Comparison of ENCODE assay signal across 26 mouse cellular contexts in genomic region chrX:135925911-135926310, GRCm38 (mm10).
"Had no signal": no experiment of that assay in that cellular context is flagged by ENCODE, and none has a peak within 500 bp of the region (broad histone marks: within the 10 kb centered on the region; RNA-seq: fewer than 3 reads in every experiment).

No protein-coding gene starts in this region.

- H3K9ac ChIP-seq: heart, embryonic 12.5 days; hindbrain, embryonic 12.5 days; hindbrain, embryonic 15.5 days; limb, embryonic 12.5 days; liver, embryonic 13.5 days; liver, embryonic 15.5 days had no signal

- H3K4me1 ChIP-seq: heart, embryonic 10.5 days; heart, embryonic 12.5 days; hindbrain, embryonic 10.5 days; hindbrain, embryonic 12.5 days; hindbrain, embryonic 15.5 days; limb, embryonic 10.5 days; limb, embryonic 12.5 days; liver, embryonic 13.5 days; liver, embryonic 15.5 days had no signal

- H3K36me3 ChIP-seq: heart, embryonic 10.5 days; heart, embryonic 12.5 days; hindbrain, embryonic 10.5 days; hindbrain, embryonic 12.5 days; hindbrain, embryonic 15.5 days; limb, embryonic 10.5 days; limb, embryonic 12.5 days; liver, embryonic 13.5 days; liver, embryonic 15.5 days had no signal

- H3K27me3 ChIP-seq: heart, embryonic 12.5 days; hindbrain, embryonic 12.5 days; hindbrain, embryonic 15.5 days; limb, embryonic 12.5 days; liver, embryonic 13.5 days; liver, embryonic 15.5 days had no signal

- H3K27ac ChIP-seq: gastrocnemius, adult 2 months; heart, embryonic 10.5 days; hindbrain, embryonic 10.5 days; hindbrain, embryonic 12.5 days; hindbrain, embryonic 15.5 days; hindbrain, postnatal 0 days; layer of hippocampus, adult 2 months; left cerebral cortex, adult 2 months; limb, embryonic 10.5 days; limb, embryonic 12.5 days; liver, embryonic 13.5 days; liver, embryonic 15.5 days had no signal

- H3K4me3 ChIP-seq: gastrocnemius, adult 2 months; heart, embryonic 10.5 days; heart, embryonic 12.5 days; hindbrain, embryonic 10.5 days; hindbrain, embryonic 12.5 days; hindbrain, embryonic 15.5 days; layer of hippocampus, adult 2 months; left cerebral cortex, adult 2 months; limb, embryonic 10.5 days; limb, embryonic 12.5 days; liver, embryonic 13.5 days; liver, embryonic 15.5 days had no signal

- H3K9me3 ChIP-seq: heart, embryonic 10.5 days; heart, embryonic 12.5 days; hindbrain, embryonic 10.5 days; hindbrain, embryonic 12.5 days; hindbrain, embryonic 15.5 days; limb, embryonic 10.5 days; limb, embryonic 12.5 days; liver, embryonic 13.5 days; liver, embryonic 15.5 days had no signal

- H3K4me2 ChIP-seq: heart, embryonic 12.5 days; hindbrain, embryonic 12.5 days; hindbrain, embryonic 15.5 days; limb, embryonic 12.5 days; liver, embryonic 11.5 days; liver, embryonic 13.5 days; liver, embryonic 15.5 days had no signal

- ATAC-seq: hindbrain, postnatal 0 days; intestine, embryonic 16.5 days had no signal

- DNase-seq: gastrocnemius, adult 2 months; gastrocnemius, postnatal 10 days; gastrocnemius, postnatal 25 days; heart, adult 18-20 months; heart, postnatal 10 days; heart, postnatal 4 days; kidney, adult 11 months; kidney, adult 8-10 months; kidney, postnatal 10 days; kidney, postnatal 25 days; kidney, postnatal 4 days; liver; liver, embryonic 13.5 days had no signal
